Mouse (Mus musculus): Measurements from ENCODE around the gene Rpl4.
"Not testable (repeated sequence)": the region's sequence is repeated elsewhere in the genome, so short reads cannot be mapped to it uniquely, and the experiment has no call there.

The Rpl4 gene

GRCm38 (mm10) chr9:64198068-64198762 lies 25.0 kb downstream of the Rpl4 start:
- DNase-seq (ENCODE audit: low spot score in 2 of 2), result no peak

- DNase-seq (ENCODE audit: low spot score in 2 of 2), result not testable (repeated sequence)
Observed at GRCm38 (mm10) chr9:64198763-64199418, 25.7 kb downstream of the Rpl4 start.

GRCm38 (mm10) chr9:64199897-64200296 lies 26.7 kb downstream of the Rpl4 start:
- DNase-seq (ENCODE audit: low spot score in 2 of 2), result no peak

- no peak for DNase-seq (ENCODE audit: low spot score in 2 of 2)
Observed at GRCm38 (mm10) chr9:64202331-64202730, 29.2 kb downstream of the Rpl4 start.

- no peak for DNase-seq (ENCODE audit: low spot score in 2 of 2)
Observed at GRCm38 (mm10) chr9:64202866-64203265, 29.7 kb downstream of the Rpl4 start.

- DNase-seq (ENCODE audit: low spot score in 2 of 2), result no peak
Observed at GRCm38 (mm10) chr9:64207509-64208084, 34.4 kb downstream of the Rpl4 start.

GRCm38 (mm10) chr9:64214452-64214851 lies 41.3 kb downstream of the Rpl4 start:
- no peak for DNase-seq (ENCODE audit: low spot score in 2 of 2)

GRCm38 (mm10) chr9:64216090-64216489 lies 42.9 kb downstream of the Rpl4 start:
- DNase-seq (ENCODE audit: low spot score in 2 of 2), result no peak

GRCm38 (mm10) chr9:64216641-64217040 lies 43.5 kb downstream of the Rpl4 start:
- DNase-seq (ENCODE audit: low spot score in 2 of 2), result no peak

- DNase-seq (ENCODE audit: low spot score in 2 of 2), result no peak
Observed at GRCm38 (mm10) chr9:64217887-64218286, 44.7 kb downstream of the Rpl4 start.

GRCm38 (mm10) chr9:64219305-64219704 lies 46.1 kb downstream of the Rpl4 start:
- DNase-seq (ENCODE audit: low spot score in 2 of 2), result no peak

GRCm38 (mm10) chr9:64219772-64220420 lies 46.7 kb downstream of the Rpl4 start:
- no peak for DNase-seq (ENCODE audit: low spot score in 2 of 2)

GRCm38 (mm10) chr9:64220603-64221002 lies 47.4 kb downstream of the Rpl4 start:
- no peak for DNase-seq (ENCODE audit: low spot score in 2 of 2)

- DNase-seq (ENCODE audit: low spot score in 2 of 2), result no peak
Observed at GRCm38 (mm10) chr9:64221480-64221879, 48.3 kb downstream of the Rpl4 start.

GRCm38 (mm10) chr9:64222098-64222497 lies 48.9 kb downstream of the Rpl4 start:
- no peak for DNase-seq (ENCODE audit: low spot score in 2 of 2)

GRCm38 (mm10) chr9:64225805-64226204 lies 52.6 kb downstream of the Rpl4 start:
- DNase-seq (ENCODE audit: low spot score in 2 of 2), result no peak

GRCm38 (mm10) chr9:64227736-64228135 lies 54.6 kb downstream of the Rpl4 start:
- no peak for DNase-seq (ENCODE audit: low spot score in 2 of 2)
